Mouse (Mus musculus) retina, postnatal 1 day (tissue): ENCODE data around the gene Gm20708.
"Not testable (repeated sequence)": the region's sequence is repeated elsewhere in the genome, so short reads cannot be mapped to it uniquely, and the experiment has no call there.

ENCODE experiments used
- DNase-seq: peaks from one replicate; pipeline ENCODE4 v3.0.0-alpha.2; 2012

The Gm20708 gene

DNA sequence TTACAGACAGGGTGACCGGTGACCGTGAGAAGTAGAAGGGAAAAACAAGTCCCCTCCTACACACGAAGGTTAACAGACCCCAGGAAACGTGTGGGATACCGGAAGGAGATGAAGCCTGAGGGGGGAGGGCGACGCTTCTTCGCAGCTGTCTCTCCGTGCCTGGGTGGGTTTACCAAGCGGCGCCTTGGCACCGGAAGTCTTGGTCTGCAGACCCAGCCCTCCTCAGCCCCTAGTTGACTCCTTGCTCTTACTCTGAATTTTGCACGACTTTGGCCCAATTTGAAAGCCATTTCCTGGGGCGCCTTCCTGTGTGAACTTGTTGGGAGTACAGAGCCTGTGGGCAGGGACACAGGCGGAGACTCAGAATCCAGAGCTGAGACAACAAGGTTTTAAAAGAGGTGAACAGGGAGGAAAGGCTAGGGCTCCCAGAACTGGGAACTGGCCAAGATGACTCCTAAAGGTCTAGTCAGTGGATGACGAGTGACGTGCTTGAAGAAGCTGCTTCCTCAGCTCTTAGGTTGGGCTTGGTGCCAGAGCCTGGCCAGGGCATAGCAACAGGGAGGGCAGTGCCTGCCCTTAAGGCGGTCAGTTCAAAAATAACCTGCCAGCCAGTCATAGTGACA lies 28.2 kb upstream of the Gm20708 start:
- DNase-seq = peak; percentile 43

DNA sequence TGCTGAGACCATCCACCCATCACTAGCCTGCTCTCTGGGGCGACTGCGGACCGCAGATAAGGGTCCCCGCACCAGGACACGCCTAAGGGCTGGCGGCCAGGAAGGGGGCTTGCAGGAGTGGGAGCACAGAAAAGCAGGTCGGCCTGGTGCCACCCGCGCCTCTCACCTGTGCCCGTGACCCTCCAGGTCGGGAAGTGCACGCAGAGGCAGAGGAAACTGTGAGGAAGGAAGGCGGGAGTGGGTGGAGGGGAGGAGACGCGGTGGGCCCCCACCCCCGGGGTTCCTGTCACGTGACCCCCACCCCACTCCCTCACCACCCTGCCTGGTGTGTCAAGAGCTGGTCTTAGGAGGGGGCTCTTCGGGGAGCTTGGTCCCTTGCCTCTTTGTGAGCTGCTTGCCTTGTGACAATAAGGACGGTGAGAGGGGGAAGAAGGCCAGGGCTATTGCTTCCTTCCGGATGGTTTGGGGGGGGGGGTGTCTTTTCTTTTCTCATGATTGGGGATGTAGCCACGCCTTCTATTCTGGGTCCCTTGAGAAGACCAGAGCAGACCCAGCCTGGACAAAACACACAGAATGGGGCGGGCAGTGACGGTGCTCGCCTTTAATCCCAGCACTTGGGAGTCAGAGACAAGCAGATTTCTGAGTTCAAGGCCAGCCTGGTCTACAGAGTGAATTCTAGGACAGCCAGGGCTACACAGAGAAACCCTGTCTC lies 27.3 kb upstream of the Gm20708 start, which contains the start of the genes Tmc8 and Tmc6:
Tmc8 (plus strand) TSS at position 84 of the 712 bp plus-strand sequence.
Tmc6 (minus strand) TSS at position 206 of the 712 bp plus-strand sequence.
- no peak for DNase-seq

DNA sequence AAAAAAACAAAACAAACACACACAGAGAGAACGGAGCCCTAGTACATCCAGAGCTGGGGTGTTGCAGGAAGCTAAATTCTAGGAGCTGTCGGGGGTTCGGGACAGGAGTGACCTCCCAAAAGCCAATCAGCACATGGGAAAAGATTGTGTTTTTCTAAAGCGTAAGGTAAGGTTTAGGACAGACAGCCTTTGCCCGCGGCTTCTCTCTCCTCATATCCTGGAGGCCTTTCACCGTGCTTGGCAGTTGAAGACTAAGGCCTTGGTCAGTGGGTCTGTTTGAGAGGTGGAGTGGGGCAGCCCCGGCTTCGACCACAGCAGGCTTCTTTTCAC lies 26.8 kb upstream of the Gm20708 start:
- no peak for DNase-seq

GRCm38 (mm10) chr11:117783089-117783488 lies 26.4 kb upstream of the Gm20708 start:
- DNase-seq = peak; percentile 86

GRCm38 (mm10) chr11:117783683-117784309 lies 25.7 kb upstream of the Gm20708 start:
- DNase-seq = peak; percentile 41

- peak; percentile 75 for DNase-seq
Measured at GRCm38 (mm10) chr11:117786294-117786693, 23.2 kb upstream of the Gm20708 start.

- DNase-seq = not testable (repeated sequence)
Measured at GRCm38 (mm10) chr11:117788481-117788880, 21.0 kb upstream of the Gm20708 start.

GRCm38 (mm10) chr11:117790286-117790685 lies 19.2 kb upstream of the Gm20708 start:
- DNase-seq = peak; percentile 80

DNA sequence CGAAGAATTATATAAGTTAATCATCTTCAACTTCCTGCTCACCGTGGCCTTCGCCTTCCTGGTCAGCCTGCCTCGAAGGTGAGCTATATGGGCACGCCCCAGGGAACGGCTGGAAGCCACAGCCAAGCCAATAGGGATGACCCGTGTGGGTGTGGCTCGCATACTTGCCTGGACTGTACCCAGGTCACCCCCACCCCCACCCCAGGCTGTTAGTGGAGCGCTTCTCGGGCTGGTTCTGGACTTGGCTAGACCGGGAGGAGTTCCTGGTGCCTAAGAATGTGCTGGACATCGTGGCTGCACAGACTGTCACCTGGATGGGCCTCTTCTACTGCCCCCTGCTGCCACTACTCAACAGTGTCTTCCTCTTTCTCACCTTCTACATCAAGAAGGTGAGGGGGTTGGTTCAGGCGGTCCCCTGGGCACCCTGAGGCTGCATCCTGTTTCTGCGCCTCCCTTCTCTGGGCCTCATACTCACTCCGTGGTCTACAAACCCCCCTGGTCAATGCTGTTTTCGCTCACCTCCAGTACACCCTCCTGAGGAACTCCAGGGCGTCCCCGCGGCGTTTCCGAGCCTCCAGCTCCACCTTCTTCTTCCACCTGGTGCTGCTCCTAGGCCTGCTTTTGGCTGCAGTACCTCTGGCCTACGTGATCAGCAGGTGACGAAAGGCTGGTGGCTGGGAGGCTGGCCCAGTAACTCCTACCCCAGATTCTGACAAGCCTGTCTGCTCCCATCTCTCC lies 18.6 kb upstream of the Gm20708 start:
- peak; percentile 19 for DNase-seq

DNA sequence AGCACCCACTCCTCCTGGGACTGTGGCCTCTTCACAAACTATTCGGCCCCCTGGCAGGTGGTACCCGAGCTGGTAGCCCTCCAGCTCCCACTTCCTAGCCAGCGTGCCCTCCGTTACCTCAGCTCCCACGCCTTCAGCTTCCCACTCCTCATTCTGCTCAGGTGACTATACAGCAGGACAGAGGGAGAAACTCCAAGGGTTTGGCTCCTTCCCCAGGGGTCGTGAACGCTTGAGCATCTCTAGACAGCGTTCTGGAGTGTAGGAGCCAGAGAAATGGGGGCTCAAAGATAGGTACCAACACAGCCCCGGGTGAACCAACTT lies 18.1 kb upstream of the Gm20708 start:
- DNase-seq = no peak

- peak; percentile 42 for DNase-seq
Measured at GRCm38 (mm10) chr11:117792281-117792888, 17.1 kb upstream of the Gm20708 start.

GRCm38 (mm10) chr11:117794035-117794551 lies 15.4 kb upstream of the Gm20708 start:
- DNase-seq = no peak

DNA sequence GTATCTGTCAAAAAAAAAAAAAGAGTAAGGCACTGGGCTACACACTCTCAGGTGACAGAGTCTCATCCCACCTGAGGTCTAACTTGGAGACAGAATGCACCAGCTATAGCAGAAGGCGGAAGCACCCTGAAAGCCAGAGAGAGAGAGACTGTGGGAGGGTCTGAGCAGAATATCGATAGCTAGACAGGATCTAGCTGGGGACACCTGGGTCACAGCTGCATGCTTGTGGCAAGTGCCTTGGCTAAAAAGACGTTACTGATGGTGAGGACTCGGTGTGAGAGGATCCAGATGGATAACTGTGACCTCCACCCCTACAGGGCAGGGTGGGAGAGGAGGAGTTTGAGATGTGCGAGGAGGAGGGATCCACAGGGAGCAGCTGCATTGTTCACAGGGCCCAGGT lies 12.5 kb upstream of the Gm20708 start:
- DNase-seq = no peak

- no peak for DNase-seq
Measured at GRCm38 (mm10) chr11:117797511-117798159, 11.8 kb upstream of the Gm20708 start, which contains the start of gene 6030468B19Rik. 6030468B19Rik (plus strand) TSS chr11:117797660.

GRCm38 (mm10) chr11:117798160-117798541 lies 11.3 kb upstream of the Gm20708 start:
- no peak for DNase-seq

DNA sequence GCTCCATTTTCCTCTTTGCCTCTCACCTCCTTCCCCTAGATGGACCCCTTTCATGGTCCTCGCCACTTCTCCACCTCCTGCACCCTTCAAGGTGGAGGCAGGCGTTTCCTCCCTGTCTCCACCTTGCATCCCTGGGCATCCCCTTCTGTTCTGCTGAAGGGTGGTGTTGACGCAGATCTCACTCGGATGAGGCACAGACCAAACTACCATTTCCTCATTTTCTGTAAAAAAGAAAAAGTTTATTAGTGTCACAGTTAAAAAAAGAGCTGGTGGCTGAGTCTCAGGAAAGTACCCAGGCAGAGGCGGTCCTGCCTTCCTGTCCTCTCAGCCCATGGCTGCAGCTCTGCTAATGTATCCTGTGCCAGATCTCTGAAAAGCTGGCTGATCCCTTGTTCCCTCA lies 10.3 kb upstream of the Gm20708 start:
- no peak for DNase-seq

GRCm38 (mm10) chr11:117800038-117800437 lies 9.4 kb upstream of the Gm20708 start:
- no peak for DNase-seq

DNA sequence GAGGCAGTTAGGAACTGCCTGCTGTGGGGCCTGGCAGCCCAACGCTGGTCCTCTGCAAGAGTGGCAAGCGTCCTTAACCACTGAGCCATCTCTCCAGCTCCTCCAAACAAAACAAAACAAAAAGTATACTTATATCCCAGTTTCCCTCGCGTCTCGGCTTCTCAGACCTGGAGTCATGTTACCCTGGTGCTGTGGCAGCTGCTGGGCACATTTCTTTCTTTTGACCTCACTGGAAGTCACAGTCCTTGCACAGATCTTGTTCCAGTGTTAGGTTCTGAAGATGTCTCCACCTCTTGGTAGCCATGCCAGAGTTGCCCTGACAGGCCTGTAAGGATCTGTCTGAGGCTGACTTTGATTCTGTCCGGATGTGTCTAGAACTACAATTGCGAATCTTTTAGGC lies 7.8 kb upstream of the Gm20708 start:
- DNase-seq = no peak

GRCm38 (mm10) chr11:117803166-117803688 lies 6.2 kb upstream of the Gm20708 start:
- no peak for DNase-seq

- DNase-seq = no peak
Measured at GRCm38 (mm10) chr11:117806781-117807180, 2.7 kb upstream of the Gm20708 start.

- DNase-seq = peak; percentile 92
Measured at GRCm38 (mm10) chr11:117810401-117811046, 1.1 kb downstream of the Gm20708 start.
